Mouse (Mus musculus) right cerebral cortex, adult 2 months (tissue): ENCODE measurements around the gene Efcab9.
"Not testable (repeated sequence)": the region's sequence is repeated elsewhere in the genome, so short reads cannot be mapped to it uniquely, and the experiment has no call there.

Source experiments
- DNase-seq, 2 experiments: peaks; one replicate each; pipeline ENCODE4 v3.0.0; 2021 to 2022; ENCODE audit warnings: low spot score in 2 of 2

Gene Efcab9

GRCm38 (mm10) chr11:32538435-32538834 lies 6.6 kb upstream of the Efcab9 start:
- no peak for DNase-seq

- DNase-seq, result no peak
These were observed 5.1 kb upstream of the Efcab9 start for GRCm38 (mm10) chr11:32536954-32537353.

- no peak for DNase-seq
These were observed 3.8 kb upstream of the Efcab9 start for GRCm38 (mm10) chr11:32535646-32536045.

- DNase-seq, result no peak
These were observed 2.7 kb upstream of the Efcab9 start for GRCm38 (mm10) chr11:32534453-32535075.

- peak; percentile 47 to 56 for DNase-seq
These were observed 1.8 kb upstream of the Efcab9 start for GRCm38 (mm10) chr11:32533482-32534261.

GRCm38 (mm10) chr11:32532765-32533481 lies 1.0 kb upstream of the Efcab9 start, which contains the start of gene Stk10:
Stk10 (plus strand) TSS chr11:32533305.
- peak; percentile 86 to 89 for DNase-seq

- DNase-seq, result no peak
These were observed 1.7 kb downstream of the Efcab9 start for GRCm38 (mm10) chr11:32530151-32530550.

- DNase-seq, result no peak
These were observed 4.9 kb downstream of the Efcab9 start for GRCm38 (mm10) chr11:32527006-32527405.

- DNase-seq, result no peak
These were observed 7.6 kb downstream of the Efcab9 start for GRCm38 (mm10) chr11:32524122-32524920.

GRCm38 (mm10) chr11:32521246-32521645 lies 10.6 kb downstream of the Efcab9 start:
- DNase-seq, result no peak

- DNase-seq, result no peak
These were observed 12.5 kb downstream of the Efcab9 start for GRCm38 (mm10) chr11:32519354-32519753.

- DNase-seq, result no peak
These were observed 13.1 kb downstream of the Efcab9 start for GRCm38 (mm10) chr11:32518770-32519169.

- peak; percentile 53 to 67 for DNase-seq
These were observed 14.8 kb downstream of the Efcab9 start for GRCm38 (mm10) chr11:32516916-32517712.

GRCm38 (mm10) chr11:32516091-32516490 lies 15.8 kb downstream of the Efcab9 start:
- DNase-seq, result no peak

GRCm38 (mm10) chr11:32514853-32515252 lies 17.0 kb downstream of the Efcab9 start:
- not testable (repeated sequence) for DNase-seq

- DNase-seq, result no peak
These were observed 21.0 kb downstream of the Efcab9 start for GRCm38 (mm10) chr11:32510930-32511329.

- peak in 1 of 2 experiments; percentile 35 for DNase-seq
These were observed 26.7 kb downstream of the Efcab9 start for GRCm38 (mm10) chr11:32505091-32505739.

GRCm38 (mm10) chr11:32503711-32504110 lies 28.2 kb downstream of the Efcab9 start:
- no peak for DNase-seq

GRCm38 (mm10) chr11:32499931-32500330 lies 31.9 kb downstream of the Efcab9 start:
- no peak for DNase-seq
